Mouse (Mus musculus) heart, embryonic 10.5 days (tissue): ENCODE results near the gene Tmem63b. TPM values are rescaled to one million over a fixed set of nuclear protein-coding genes. Genes with fewer than 3 reads are reported as not detected.
A peak's percentile ranks its signal among the peaks of the same experiment; 100 is the strongest.

ENCODE experiments used
- DNase-seq: peaks from one replicate; pipeline ENCODE4 v3.0.0-alpha.2; 2017; ENCODE audit warnings: low spot score
- H3K27ac ChIP-seq: fragments of 300-500 bp; sonication (generic); 2 replicates; pipeline ENCODE4 v1.5.1; 2016; ENCODE audit warnings: mild to moderate bottlenecking
- H3K27me3 ChIP-seq: fragments of 300-500 bp; sonication (generic); 2 replicates; pipeline ENCODE4 v1.6.1; 2016; ENCODE audit warnings: mild to moderate bottlenecking; ENCODE audit not compliant: poor library complexity, insufficient read depth, severe bottlenecking
- H3K36me3 ChIP-seq: fragments of 300-500 bp; sonication (generic); 2 replicates; pipeline ENCODE4 v1.6.1; 2016; ENCODE audit warnings: mild to moderate bottlenecking, moderate library complexity
- H3K4me1 ChIP-seq: fragments of 300-500 bp; sonication (generic); 2 replicates; pipeline ENCODE4 v1.6.1; 2016; ENCODE audit warnings: mild to moderate bottlenecking
- H3K4me3 ChIP-seq: fragments of 300-500 bp; sonication (generic); 2 replicates; pipeline ENCODE4 v1.5.1; 2016; ENCODE audit warnings: mild to moderate bottlenecking, moderate library complexity
- H3K9me3 ChIP-seq: fragments of 300-500 bp; sonication (generic); 2 replicates; pipeline ENCODE4 v1.6.1; 2016; ENCODE audit warnings: mild to moderate bottlenecking, moderate library complexity
- WGBS: fragments of 180-500 bp; shearing (Covaris S2); methylation state at CpG from one replicate; pipeline ENCODE4 v1.1.7; 2016; 5-methylcytosine and 5-hydroxymethylcytosine counted together
- polyA plus RNA-seq: library from polyadenylated mRNA; unstranded; fragments of >200 nt; fragmentation: Nextera tagmentation; extraction: Ambion mirVana; gene quantifications from 2 replicates; pipeline ENCODE4 v1.2.1, GENCODE M21; 2016

The Tmem63b gene
- polyA plus RNA-seq: 42.2 and 43.5 TPM in 2 replicates

GRCm38 (mm10) chr17:45686716-45687115 lies at the start of gene Tmem63b:
TSS of gene Tmem63b (minus strand) at chr17:45686905.
- 10% methylated on average over 12 of the region's 12 CpGs for WGBS
- H3K27ac ChIP-seq: peak within 1 kb of the TSS; percentile 93
- no peak for DNase-seq
- peaks cover 40% of the 10 kb centered on the region for H3K4me1 ChIP-seq
- no peaks in the 10 kb centered on the region for H3K36me3 ChIP-seq
- H3K9me3 ChIP-seq: no peaks in the 10 kb centered on the region
- no peaks in the 10 kb centered on the region for H3K27me3 ChIP-seq
- peak within 1 kb of the TSS; percentile 89 for H3K4me3 ChIP-seq

GRCm38 (mm10) chr17:45735382-45736310 lies 48.9 kb upstream of the Tmem63b start:
- Histone ChIP-seq H3K4me1 (peaks cover 49% of the 10 kb centered on the region), H3K4me3 (peak overlapping the region; percentile 56), H3K9me3 (no peaks in the 10 kb centered on the region), H3K27me3 (peaks cover 30% of the 10 kb centered on the region; the same call in 1 of the 2 replicates), H3K36me3 (no peaks in the 10 kb centered on the region), H3K27ac (peak overlapping the region; percentile 94)
- 8% methylated on average over 10 of the region's 10 CpGs for WGBS
- peak; percentile 93 for DNase-seq

- H3K4me3 ChIP-seq: no peak overlapping the region
These were observed 48.2 kb upstream of the Tmem63b start for GRCm38 (mm10) chr17:45734881-45735280.

GRCm38 (mm10) chr17:45734333-45734732 lies 47.6 kb upstream of the Tmem63b start:
- Histone ChIP-seq H3K36me3 (no peaks in the 10 kb centered on the region), H3K4me1 (peaks cover 62% of the 10 kb centered on the region), H3K4me3 (peak overlapping the region; percentile 58), H3K27me3 (peaks cover 36% of the 10 kb centered on the region; the same call in 1 of the 2 replicates), H3K27ac (peak overlapping the region; percentile 94), H3K9me3 (no peaks in the 10 kb centered on the region)
- DNase-seq: no peak
- 16% methylated on average over 3 of the region's 3 CpGs for WGBS

More at GRCm38 (mm10) chr17:45734881-45735280, 48.2 kb upstream of the Tmem63b start:
- Histone ChIP-seq H3K27ac (peak overlapping the region; percentile 94), H3K9me3 (no peaks in the 10 kb centered on the region), H3K4me1 (peaks cover 56% of the 10 kb centered on the region), H3K27me3 (peaks cover 35% of the 10 kb centered on the region; the same call in 1 of the 2 replicates), H3K36me3 (no peaks in the 10 kb centered on the region)
- WGBS: 66% methylated on average over 4 of the region's 4 CpGs
- DNase-seq: no peak

- no peak for DNase-seq
- 1% methylated on average over 41 of the region's 41 CpGs for WGBS
- Histone ChIP-seq H3K27ac (peak within 1 kb of the TSS; percentile 94), H3K36me3 (no peaks in the 10 kb centered on the region), H3K4me3 (peak within 1 kb of the TSS; percentile 58), H3K9me3 (no peaks in the 10 kb centered on the region), H3K27me3 (peaks cover 36% of the 10 kb centered on the region; the same call in 1 of the 2 replicates), H3K4me1 (peaks cover 67% of the 10 kb centered on the region)
These were observed 47.1 kb upstream of the Tmem63b start, which contains the start of gene 1600014C23Rik for GRCm38 (mm10) chr17:45733735-45734301. TSS of gene 1600014C23Rik (minus strand) at chr17:45733844.

GRCm38 (mm10) chr17:45733038-45733734 lies 46.5 kb upstream of the Tmem63b start:
- H3K36me3 ChIP-seq: no peaks in the 10 kb centered on the region
- 72% methylated on average over 19 of the region's 19 CpGs for WGBS
- DNase-seq: no peak
- H3K27me3 ChIP-seq: peaks cover 36% of the 10 kb centered on the region; the same call in 1 of the 2 replicates
- H3K4me3 ChIP-seq: peak overlapping the region; percentile 58
- no peaks in the 10 kb centered on the region for H3K9me3 ChIP-seq
- H3K27ac ChIP-seq: peak overlapping the region; percentile 94
- H3K4me1 ChIP-seq: peaks cover 73% of the 10 kb centered on the region

- WGBS: 30% methylated on average over 9 of the region's 9 CpGs
- H3K4me3 ChIP-seq: no peak overlapping the region
- H3K36me3 ChIP-seq: no peaks in the 10 kb centered on the region
- H3K27ac ChIP-seq: no peak overlapping the region
- H3K9me3 ChIP-seq: no peaks in the 10 kb centered on the region
- H3K4me1 ChIP-seq: peaks cover 77% of the 10 kb centered on the region
- DNase-seq: peak; percentile 91
- H3K27me3 ChIP-seq: peaks cover 36% of the 10 kb centered on the region; the same call in 1 of the 2 replicates
These were observed 44.6 kb upstream of the Tmem63b start for GRCm38 (mm10) chr17:45731172-45731864.

GRCm38 (mm10) chr17:45730696-45731095 lies 44.0 kb upstream of the Tmem63b start:
- peaks cover 76% of the 10 kb centered on the region for H3K4me1 ChIP-seq
- 81% methylated on average over 4 of the region's 4 CpGs for WGBS
- peak overlapping the region; percentile 80; the same call in 1 of the 2 replicates for H3K27ac ChIP-seq
- DNase-seq: no peak
- no peaks in the 10 kb centered on the region for H3K9me3 ChIP-seq
- peaks cover 36% of the 10 kb centered on the region; the same call in 1 of the 2 replicates for H3K27me3 ChIP-seq
- H3K36me3 ChIP-seq: no peaks in the 10 kb centered on the region
- H3K4me3 ChIP-seq: no peak overlapping the region

GRCm38 (mm10) chr17:45729387-45729786 lies 42.7 kb upstream of the Tmem63b start:
- H3K9me3 ChIP-seq: no peaks in the 10 kb centered on the region
- H3K27ac ChIP-seq: peak overlapping the region; percentile 80
- 33% methylated on average over 10 of the region's 10 CpGs for WGBS
- no peak for DNase-seq
- H3K4me1 ChIP-seq: peaks cover 70% of the 10 kb centered on the region
- H3K4me3 ChIP-seq: no peak overlapping the region
- H3K36me3 ChIP-seq: no peaks in the 10 kb centered on the region
- H3K27me3 ChIP-seq: peaks cover 33% of the 10 kb centered on the region; the same call in 1 of the 2 replicates

- WGBS: 51% methylated on average over 8 of the region's 8 CpGs
- no peak for DNase-seq
- peaks cover 23% of the 10 kb centered on the region; the same call in 1 of the 2 replicates for H3K27me3 ChIP-seq
- peaks cover 65% of the 10 kb centered on the region for H3K4me1 ChIP-seq
- peak overlapping the region; percentile 80; the same call in 1 of the 2 replicates for H3K27ac ChIP-seq
- H3K4me3 ChIP-seq: no peak overlapping the region
- H3K9me3 ChIP-seq: no peaks in the 10 kb centered on the region
- H3K36me3 ChIP-seq: no peaks in the 10 kb centered on the region
These were observed 41.4 kb upstream of the Tmem63b start for GRCm38 (mm10) chr17:45727983-45728723.

- Histone ChIP-seq H3K9me3 (no peaks in the 10 kb centered on the region), H3K36me3 (no peaks in the 10 kb centered on the region), H3K27me3 (0 out of 2 replicates have a peak, but pooled peaks cover 17% of the 10 kb centered on the region), H3K4me1 (peaks cover 62% of the 10 kb centered on the region), H3K27ac (0 out of 2 replicates have a peak overlapping the region, but pooled peaks have one; percentile 12), H3K4me3 (no peak overlapping the region)
- 89% methylated on average over 2 of the region's 2 CpGs for WGBS
- DNase-seq: no peak
These were observed 40.8 kb upstream of the Tmem63b start for GRCm38 (mm10) chr17:45727481-45727880.
